Mouse (Mus musculus) fibroblast of lung, adult 2 months (primary cell): ENCODE data around the gene Bcl2.

ENCODE experiments used
- DNase-seq: peaks from one replicate; pipeline ENCODE4 v3.0.0-alpha.2; 2011; ENCODE audit warnings: low read depth

Gene Bcl2

GRCm38 (mm10) chr1:106628279-106628678 lies 85.8 kb downstream of the Bcl2 start:
- no peak for DNase-seq

- no peak for DNase-seq
Observed at GRCm38 (mm10) chr1:106627241-106627640, 86.8 kb downstream of the Bcl2 start.

- DNase-seq, result no peak
Observed at GRCm38 (mm10) chr1:106620174-106620931, 93.7 kb downstream of the Bcl2 start.

- DNase-seq, result no peak
Observed at GRCm38 (mm10) chr1:106618814-106619213, 95.3 kb downstream of the Bcl2 start.

- DNase-seq, result no peak
Observed at GRCm38 (mm10) chr1:106616955-106617354, 97.1 kb downstream of the Bcl2 start.

GRCm38 (mm10) chr1:106613371-106613770 lies 100.7 kb downstream of the Bcl2 start:
- DNase-seq, result no peak

GRCm38 (mm10) chr1:106612166-106613031 lies 101.7 kb downstream of the Bcl2 start:
- DNase-seq, result no peak

- DNase-seq, result no peak
Observed at GRCm38 (mm10) chr1:106611246-106611645, 102.8 kb downstream of the Bcl2 start.

GRCm38 (mm10) chr1:106608098-106608778 lies 105.8 kb downstream of the Bcl2 start:
- DNase-seq, result no peak

GRCm38 (mm10) chr1:106606951-106607350 lies 107.1 kb downstream of the Bcl2 start:
- DNase-seq, result no peak

GRCm38 (mm10) chr1:106603406-106603805 lies 110.7 kb downstream of the Bcl2 start:
- no peak for DNase-seq

- no peak for DNase-seq
Observed at GRCm38 (mm10) chr1:106602941-106603340, 111.1 kb downstream of the Bcl2 start.

GRCm38 (mm10) chr1:106602536-106602935 lies 111.5 kb downstream of the Bcl2 start:
- no peak for DNase-seq

- no peak for DNase-seq
Observed at GRCm38 (mm10) chr1:106601247-106601646, 112.8 kb downstream of the Bcl2 start.

- no peak for DNase-seq
Observed at GRCm38 (mm10) chr1:106600841-106601240, 113.2 kb downstream of the Bcl2 start.

- no peak for DNase-seq
Observed at GRCm38 (mm10) chr1:106598292-106598583, 115.8 kb downstream of the Bcl2 start.

GRCm38 (mm10) chr1:106597575-106598291 lies 116.3 kb downstream of the Bcl2 start:
- no peak for DNase-seq

GRCm38 (mm10) chr1:106596380-106596779 lies 117.7 kb downstream of the Bcl2 start:
- no peak for DNase-seq

- DNase-seq, result no peak
Observed at GRCm38 (mm10) chr1:106595286-106595885, 118.7 kb downstream of the Bcl2 start.

- no peak for DNase-seq
Observed at GRCm38 (mm10) chr1:106591180-106591774, 122.8 kb downstream of the Bcl2 start.

- no peak for DNase-seq
Observed at GRCm38 (mm10) chr1:106589141-106589540, 124.9 kb downstream of the Bcl2 start.
